Mouse (Mus musculus) E14TG2a.4 (cell line): ENCODE measurements at regions not wholly inside any gene's neighbourhood (a gene's known extent, or its start where the extent isn't known, plus 50 kb on each side); places are given as distances from the start of the nearest gene placed in this dataset.

Experiments used
- H3K27me3 ChIP-seq: 2 replicates; pipeline ENCODE4 v1.6.1; 2014; ENCODE audit warnings: low read length, control low read depth; ENCODE audit not compliant: insufficient read depth
- H3K36me3 ChIP-seq: 2 replicates; pipeline ENCODE4 v1.6.1; 2014; ENCODE audit warnings: low read length, control low read depth; ENCODE audit not compliant: insufficient read depth
- H3K4me1 ChIP-seq: replicated peaks from 2 replicates; pipeline ENCODE4 v1.6.1; 2014; ENCODE audit warnings: low read depth, low read length, control low read depth
- H3K4me3 ChIP-seq: replicated peaks from 2 replicates; pipeline ENCODE4 v1.5.1; 2014; ENCODE audit warnings: mild to moderate bottlenecking, low read length
- H3K9me3 ChIP-seq: 2 replicates; pipeline ENCODE4 v1.6.1; 2014; ENCODE audit warnings: low read length, control low read depth
- CTCF ChIP-seq: conservative IDR thresholded peaks from 2 replicates; pipeline ENCODE4 v1.5.1; 2014; ENCODE audit warnings: low read length
- NANOG ChIP-seq: IDR thresholded peaks from 2 replicates; pipeline ENCODE4 v1.6.1; 2014; ENCODE audit warnings: borderline replicate concordance, low read length, mixed read lengths
- POU5F1 ChIP-seq: IDR thresholded peaks from 2 replicates; pipeline ENCODE4 v1.6.1; 2014; ENCODE audit warnings: low read length, borderline replicate concordance

DNA sequence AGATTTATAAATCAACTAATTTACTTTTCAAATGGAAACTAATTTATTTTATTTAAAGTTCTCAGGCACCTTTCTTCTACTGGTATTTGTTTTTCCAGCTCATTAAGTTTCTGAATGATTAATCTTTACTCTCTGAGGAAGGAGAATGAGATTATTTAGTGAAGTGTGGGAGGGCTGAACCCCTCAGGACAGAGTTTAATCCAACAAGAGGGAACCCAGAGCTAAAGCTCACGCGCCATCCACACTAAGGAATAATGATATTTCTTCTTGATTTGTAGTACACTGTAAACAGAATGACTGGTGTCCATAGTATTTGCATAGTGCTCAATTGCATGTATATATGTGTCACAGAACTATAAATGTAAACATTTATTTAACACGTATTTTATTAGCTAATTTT lies 1050.3 kb downstream of the Slc16a7 start:
- no peak for TF ChIP-seq POU5F1
- TF ChIP-seq CTCF, result no peak
- no peak for TF ChIP-seq NANOG
- H3K27me3 ChIP-seq, result no peaks in the 10 kb centered on the region
- no peak overlapping the region for H3K4me3 ChIP-seq
- no peaks in the 10 kb centered on the region for H3K36me3 ChIP-seq
- H3K4me1 ChIP-seq, result no peaks in the 10 kb centered on the region
- no peaks in the 10 kb centered on the region for H3K9me3 ChIP-seq

DNA sequence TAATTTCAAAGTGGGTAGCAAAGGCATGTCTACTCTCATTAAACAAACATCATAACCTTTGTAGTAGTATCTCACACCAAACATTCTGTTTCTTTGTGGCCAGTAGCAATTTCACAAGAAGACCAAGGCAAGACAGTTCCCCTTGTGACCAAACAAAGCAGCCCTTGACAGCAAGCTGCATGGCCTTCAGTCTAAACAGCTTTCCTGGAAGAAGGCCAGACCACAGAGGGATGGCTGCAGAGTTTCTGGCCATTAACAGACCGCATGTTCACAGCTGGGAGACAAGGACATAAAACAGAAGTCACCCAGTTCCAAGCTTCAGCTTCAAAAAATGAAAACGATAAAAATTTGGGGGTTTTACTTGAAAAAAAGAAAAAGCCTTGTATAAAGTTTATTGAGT lies 1040.0 kb downstream of the Slc16a7 start:
- Histone ChIP-seq H3K4me1 (no peaks in the 10 kb centered on the region), H3K9me3 (no peaks in the 10 kb centered on the region), H3K36me3 (no peaks in the 10 kb centered on the region), H3K27me3 (no peaks in the 10 kb centered on the region), H3K4me3 (no peak overlapping the region)
- TF ChIP-seq CTCF, result no peak
- no peak for TF ChIP-seq POU5F1
- TF ChIP-seq NANOG, result no peak

DNA sequence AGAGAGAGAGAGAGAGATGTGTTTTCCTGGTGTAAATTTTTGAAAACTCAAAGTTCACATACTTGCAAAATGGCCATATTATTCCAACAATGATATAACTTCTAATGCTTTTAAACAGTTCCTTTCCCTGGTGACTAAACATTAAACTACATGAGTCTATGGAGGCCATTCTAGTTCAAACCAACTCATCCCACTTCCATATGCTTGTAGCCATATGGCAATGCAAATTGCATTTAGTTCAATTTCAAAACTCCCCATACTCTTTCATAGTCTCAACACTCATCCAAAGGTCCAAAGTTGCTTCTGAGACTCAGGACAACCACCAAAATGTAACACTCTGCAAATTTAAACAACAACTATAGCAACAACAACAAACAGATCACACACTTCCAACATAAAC lies 1026.5 kb downstream of the Slc16a7 start:
- TF ChIP-seq NANOG, result no peak
- TF ChIP-seq POU5F1, result no peak
- no peak for TF ChIP-seq CTCF
- Histone ChIP-seq H3K36me3 (no peaks in the 10 kb centered on the region), H3K4me1 (no peaks in the 10 kb centered on the region), H3K9me3 (no peaks in the 10 kb centered on the region), H3K4me3 (no peak overlapping the region), H3K27me3 (no peaks in the 10 kb centered on the region)

- no peaks in the 10 kb centered on the region for H3K36me3 ChIP-seq
- H3K4me3 ChIP-seq, result no peak overlapping the region
- no peaks in the 10 kb centered on the region for H3K9me3 ChIP-seq
- no peak for TF ChIP-seq POU5F1
- no peak for TF ChIP-seq NANOG
- TF ChIP-seq CTCF, result no peak
- no peaks in the 10 kb centered on the region for H3K4me1 ChIP-seq
- H3K27me3 ChIP-seq, result no peaks in the 10 kb centered on the region
Measured at GRCm38 (mm10) chr10:124370994-124371393, 1018.3 kb downstream of the Slc16a7 start.

- Histone ChIP-seq H3K9me3 (no peaks in the 10 kb centered on the region), H3K36me3 (no peaks in the 10 kb centered on the region), H3K27me3 (no peaks in the 10 kb centered on the region), H3K4me1 (no peaks in the 10 kb centered on the region), H3K4me3 (no peak overlapping the region)
- TF ChIP-seq CTCF (no peak), POU5F1 (no peak), NANOG (no peak)
Measured at GRCm38 (mm10) chr10:124402647-124403046, 986.6 kb downstream of the Slc16a7 start.

DNA sequence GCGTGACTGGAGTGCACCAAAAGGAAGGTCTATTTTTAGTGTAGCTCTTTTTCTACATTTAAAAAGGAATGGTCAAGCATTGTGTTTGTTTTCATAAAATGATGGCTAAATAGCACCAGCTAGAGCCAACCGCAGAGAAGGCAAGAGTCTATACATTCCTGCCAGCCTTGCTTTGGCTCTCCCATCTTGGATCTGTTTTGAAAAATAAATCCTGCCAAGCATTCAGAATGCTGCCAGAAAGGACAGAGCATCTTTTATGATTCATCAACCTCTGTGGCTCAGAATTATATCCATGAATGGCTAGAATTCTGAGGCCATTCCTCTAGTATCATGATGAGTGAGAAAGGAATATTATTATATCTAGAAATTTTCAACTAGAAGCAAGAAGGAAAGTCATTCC lies 979.6 kb downstream of the Slc16a7 start:
- H3K9me3 ChIP-seq, result no peaks in the 10 kb centered on the region
- TF ChIP-seq CTCF (no peak), POU5F1 (no peak), NANOG (no peak)

GRCm38 (mm10) chr10:124416531-124416930 lies 972.7 kb downstream of the Slc16a7 start:
- TF ChIP-seq NANOG, result no peak
- no peak for TF ChIP-seq CTCF
- no peak for TF ChIP-seq POU5F1
- Histone ChIP-seq H3K27me3 (no peaks in the 10 kb centered on the region), H3K9me3 (no peaks in the 10 kb centered on the region), H3K4me3 (no peak overlapping the region), H3K4me1 (no peaks in the 10 kb centered on the region), H3K36me3 (no peaks in the 10 kb centered on the region)

More for the DNA sequence above, 979.6 kb downstream of the Slc16a7 start:
- Histone ChIP-seq H3K4me3 (no peak overlapping the region), H3K27me3 (no peaks in the 10 kb centered on the region), H3K36me3 (no peaks in the 10 kb centered on the region), H3K4me1 (no peaks in the 10 kb centered on the region)

GRCm38 (mm10) chr10:124423418-124423817 lies 965.8 kb downstream of the Slc16a7 start:
- TF ChIP-seq NANOG (no peak), CTCF (no peak), POU5F1 (no peak)
- no peaks in the 10 kb centered on the region for H3K36me3 ChIP-seq
- no peaks in the 10 kb centered on the region for H3K4me1 ChIP-seq
- no peaks in the 10 kb centered on the region for H3K27me3 ChIP-seq
- H3K9me3 ChIP-seq, result no peaks in the 10 kb centered on the region
- no peak overlapping the region for H3K4me3 ChIP-seq
